Mouse (Mus musculus) G1E (cell line): ENCODE measurements around the gene Batf3. TPM values are rescaled to one million over a fixed set of nuclear protein-coding genes. Genes with fewer than 3 reads are reported as not detected.
A peak's percentile ranks its signal among the peaks of the same experiment; 100 is the strongest.

Experiments used
- ATAC-seq: 2 replicates; pipeline ENCODE4 v1.8.0; 2016; ENCODE audit warnings: mild to moderate bottlenecking; ENCODE audit not compliant: insufficient number of reproducible peaks, poor library complexity, low FRiP score, severe bottlenecking; ENCODE audit errors: extremely low read depth
- DNase-seq: peaks from one replicate; pipeline ENCODE4 v3.0.0; 2012; ENCODE audit warnings: low spot score
- H3K27me3 ChIP-seq: 2 replicates; pipeline ENCODE4 v1.6.1; 2012; ENCODE audit warnings: mild to moderate bottlenecking, low read length, inconsistent platforms; ENCODE audit not compliant: insufficient read depth
- H3K36me3 ChIP-seq: replicated peaks from 2 replicates; pipeline ENCODE3; 2012; ENCODE audit warnings: mild to moderate bottlenecking, inconsistent platforms
- H3K4me1 ChIP-seq: 2 replicates; pipeline ENCODE4 v1.6.1; 2012; ENCODE audit warnings: low read depth, low read length, inconsistent platforms, mixed read lengths; ENCODE audit not compliant: insufficient read depth
- H3K4me3 ChIP-seq: 2 replicates; pipeline ENCODE4 v1.5.1; 2012; ENCODE audit warnings: low read depth, mild to moderate bottlenecking, inconsistent platforms, low read length, moderate library complexity, mixed read lengths
- H3K9me3 ChIP-seq: replicated peaks from 2 replicates; pipeline ENCODE4 v1.6.1; 2012; ENCODE audit warnings: inconsistent platforms
- CTCF ChIP-seq: IDR thresholded peaks from 2 replicates; pipeline ENCODE4 v1.5.1; 2012; ENCODE audit warnings: low read depth, low read length, inconsistent platforms, mixed read lengths
- GATA1 ChIP-seq: IDR thresholded peaks from 2 replicates; pipeline ENCODE4 v1.6.1; 2012; ENCODE audit warnings: borderline replicate concordance, low read length, inconsistent platforms, mixed read lengths
- GATA2 ChIP-seq: IDR thresholded peaks from 2 replicates; pipeline ENCODE4 v1.6.1; 2012; ENCODE audit warnings: low read depth, low read length, inconsistent platforms, borderline replicate concordance
- POLR2AphosphoS5 ChIP-seq: IDR thresholded peaks from 2 replicates; pipeline ENCODE4 v1.6.1; 2012; ENCODE audit warnings: low read depth, low read length, inconsistent platforms; ENCODE audit not compliant: insufficient replicate concordance
- TAL1 ChIP-seq: conservative IDR thresholded peaks from 2 replicates; pipeline ENCODE4 v1.6.1; 2012; ENCODE audit warnings: low read depth, low read length, inconsistent platforms, mixed read lengths
- polyA plus RNA-seq: library from polyadenylated mRNA; stranded (reverse); fragments of >175 nt; gene quantifications from 2 replicates; pipeline ENCODE4 v1.2.3, GENCODE M21; 2012
- total RNA-seq, 2 experiments: library from RNA; stranded (forward) in 1 of 2; stranded (reverse) in 1 of 2; fragments of 200-1000 nt in 1 of 2; fragments of >200 nt in 1 of 2; fragmentation: Nextera tagmentation in 1 of 2; gene quantifications; 2 replicates each; pipeline ENCODE4 v1.2.3; 2014 to 2017

Gene Batf3
- total and polyA plus RNA-seq, 3 experiments = 0.09 to 0.11 TPM; not detected in 1

DNA sequence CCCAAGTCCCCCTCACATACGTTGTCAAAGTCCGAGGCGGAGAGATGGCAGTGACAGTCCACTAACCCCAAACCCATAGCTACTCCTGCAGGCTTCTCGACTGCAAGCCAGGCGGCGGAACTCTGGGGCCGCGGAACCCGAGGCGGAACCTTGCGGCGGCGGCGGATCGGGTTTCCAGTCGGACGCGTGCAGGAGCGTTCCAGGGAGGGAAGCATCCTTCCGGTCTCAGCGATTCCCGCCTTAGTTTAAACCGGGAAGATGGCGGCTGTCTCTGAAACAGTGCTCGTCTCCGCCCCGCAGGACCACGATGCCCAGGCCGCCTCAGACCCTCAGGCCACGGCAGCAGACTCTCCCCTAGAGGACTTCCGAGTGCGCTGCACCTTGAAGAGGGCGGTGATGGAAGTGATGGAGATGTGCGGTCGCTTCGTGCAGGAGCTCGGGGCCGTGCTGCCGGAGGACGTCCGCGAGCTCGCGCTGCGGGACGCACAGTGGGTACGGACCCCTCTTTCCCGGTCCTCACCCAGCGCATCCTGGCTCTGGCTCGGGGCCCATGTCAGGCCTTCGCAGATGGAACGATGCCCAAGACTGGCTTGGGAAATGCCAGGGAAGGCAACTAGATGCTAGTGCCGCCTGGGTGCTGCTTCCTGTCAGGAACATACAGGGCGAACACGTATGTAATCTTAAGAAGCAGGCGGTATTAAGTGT is 34.7 kb upstream of the Batf3 start, which contains the start of the genes Tatdn3 and Nsl1:
Tatdn3 (minus strand) TSS at position 152 of the 705 bp plus-strand sequence.
Nsl1 (plus strand) TSS at position 232 of the 705 bp plus-strand sequence.
- ATAC-seq (peak; percentile 81), DNase-seq (peak; percentile 60)
- TF ChIP-seq TAL1 = no peak
- Histone ChIP-seq H3K36me3 (peaks cover 51% of the 10 kb centered on the region), H3K4me3 (peak within 1 kb of the TSS; percentile 96), H3K4me1 (peaks cover 30% of the 10 kb centered on the region), H3K9me3 (no peaks in the 10 kb centered on the region), H3K27me3 (no peaks in the 10 kb centered on the region)

DNA sequence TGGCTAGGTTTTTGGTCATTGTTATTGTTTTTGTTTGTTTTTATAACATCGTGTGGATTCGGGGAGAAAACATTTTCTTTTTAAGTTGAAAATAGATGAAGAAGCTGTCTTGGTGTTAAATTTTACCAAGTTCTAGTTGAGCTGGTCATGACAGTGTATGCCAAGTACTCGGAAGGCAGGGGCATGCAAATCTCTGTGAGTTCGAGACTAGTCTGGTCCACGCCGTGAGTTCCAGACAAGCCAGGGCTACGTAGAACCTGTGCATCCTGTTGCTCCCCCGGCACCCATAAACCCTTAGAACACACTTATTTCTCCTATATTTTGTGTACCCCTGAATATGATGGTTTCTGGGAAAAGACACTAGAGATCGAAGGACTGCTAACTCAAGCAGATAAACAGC is 33.9 kb upstream of the Batf3 start:
- peak overlapping the region; percentile 96 for H3K4me3 ChIP-seq
- DNase-seq (no peak), ATAC-seq (no peak)
- no peaks in the 10 kb centered on the region for H3K9me3 ChIP-seq
- TF ChIP-seq CTCF (no peak), POLR2AphosphoS5 (no peak), GATA2 (no peak), GATA1 (no peak), TAL1 (no peak)
- no peaks in the 10 kb centered on the region for H3K27me3 ChIP-seq
- H3K4me1 ChIP-seq = peaks cover 30% of the 10 kb centered on the region
- H3K36me3 ChIP-seq = peaks cover 51% of the 10 kb centered on the region

DNA sequence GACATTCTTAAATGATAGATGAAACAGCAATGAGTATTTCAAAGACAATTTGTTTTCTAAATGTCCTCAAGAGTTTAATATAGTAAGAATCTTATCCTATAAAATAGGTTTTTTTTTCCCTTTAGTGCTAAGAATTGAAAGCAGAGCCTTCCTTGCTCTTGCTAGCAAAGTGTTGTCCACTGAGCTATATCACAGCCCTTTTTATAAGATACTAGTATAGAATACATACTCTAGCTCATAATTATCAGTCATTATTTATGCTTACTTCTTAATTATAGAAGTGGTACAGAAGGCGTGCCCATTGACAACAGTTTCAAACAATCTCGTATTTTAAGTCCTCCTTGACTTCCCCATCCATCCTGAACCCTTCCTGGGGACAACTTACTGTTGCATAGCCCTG is 33.1 kb upstream of the Batf3 start:
- no peaks in the 10 kb centered on the region for H3K27me3 ChIP-seq
- ATAC-seq (no peak), DNase-seq (no peak)
- no peak for TF ChIP-seq CTCF
- no peak for TF ChIP-seq TAL1
- no peak for TF ChIP-seq POLR2AphosphoS5
- TF ChIP-seq GATA1 = no peak
- no peak for TF ChIP-seq GATA2
- peaks cover 51% of the 10 kb centered on the region for H3K36me3 ChIP-seq
- H3K4me3 ChIP-seq = peak overlapping the region; percentile 13; the same call in 1 of the 2 replicates
- H3K4me1 ChIP-seq = peaks cover 34% of the 10 kb centered on the region
- no peaks in the 10 kb centered on the region for H3K9me3 ChIP-seq

DNA sequence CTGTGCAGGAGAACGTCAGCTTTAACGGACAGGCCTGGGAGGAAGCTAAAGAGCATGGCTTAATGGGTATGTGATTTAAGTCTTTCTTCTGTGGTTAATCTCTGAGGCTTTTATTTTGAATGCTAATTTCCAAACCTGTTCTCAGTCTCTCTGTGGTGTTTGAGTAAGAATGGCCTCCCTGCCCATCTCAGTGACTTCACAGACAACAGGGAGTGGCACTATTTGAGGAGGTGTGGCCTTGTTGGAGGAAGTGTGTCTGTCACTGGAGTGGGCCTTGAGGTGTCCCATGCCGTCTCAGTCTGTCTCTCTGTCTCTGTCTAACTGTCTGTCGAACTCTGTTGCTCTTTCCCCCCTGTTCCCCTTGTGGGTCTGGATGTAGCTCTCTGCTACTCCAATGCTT is 32.5 kb upstream of the Batf3 start:
- H3K36me3 ChIP-seq = peaks cover 56% of the 10 kb centered on the region
- no peak overlapping the region; the same call in 1 of the 2 replicates for H3K4me3 ChIP-seq
- no peak for DNase-seq

DNA sequence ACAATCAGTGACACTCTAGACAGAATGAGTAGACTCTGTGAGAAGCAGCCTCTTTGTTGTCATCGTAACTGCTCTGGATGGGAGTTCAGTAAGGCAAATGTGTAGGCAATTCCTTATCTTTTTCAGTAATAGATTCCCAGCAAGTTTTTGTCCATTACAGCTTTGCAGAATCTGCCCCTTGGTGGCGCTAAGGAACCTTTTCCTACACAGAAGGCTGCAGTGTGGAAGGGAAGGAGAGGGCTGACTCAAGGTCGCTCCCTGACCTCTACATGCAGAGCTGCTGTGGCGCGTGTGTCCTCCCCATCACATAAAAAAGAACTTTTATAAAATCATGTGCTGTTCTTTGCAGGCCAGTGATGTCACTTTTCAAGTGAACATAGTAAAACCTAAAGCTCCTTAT is 29.3 kb upstream of the Batf3 start:
- Histone ChIP-seq H3K4me1 (peaks cover 37% of the 10 kb centered on the region), H3K9me3 (no peaks in the 10 kb centered on the region), H3K36me3 (peaks cover 85% of the 10 kb centered on the region), H3K27me3 (no peaks in the 10 kb centered on the region), H3K4me3 (no peak overlapping the region)
- peak; percentile 32; the same call in 1 of the 2 replicates for ATAC-seq
- no peak for DNase-seq
- TF ChIP-seq TAL1 (no peak), POLR2AphosphoS5 (no peak), GATA1 (no peak), GATA2 (no peak), CTCF (no peak)

More for the DNA sequence above, 32.5 kb upstream of the Batf3 start:
- peaks cover 34% of the 10 kb centered on the region for H3K4me1 ChIP-seq
- no peak for TF ChIP-seq POLR2AphosphoS5
- TF ChIP-seq TAL1 = no peak
- TF ChIP-seq GATA2 = no peak
- no peak for TF ChIP-seq GATA1
- no peak for TF ChIP-seq CTCF
- ATAC-seq = peak; percentile 46
- H3K9me3 ChIP-seq = no peaks in the 10 kb centered on the region
- no peaks in the 10 kb centered on the region for H3K27me3 ChIP-seq

DNA sequence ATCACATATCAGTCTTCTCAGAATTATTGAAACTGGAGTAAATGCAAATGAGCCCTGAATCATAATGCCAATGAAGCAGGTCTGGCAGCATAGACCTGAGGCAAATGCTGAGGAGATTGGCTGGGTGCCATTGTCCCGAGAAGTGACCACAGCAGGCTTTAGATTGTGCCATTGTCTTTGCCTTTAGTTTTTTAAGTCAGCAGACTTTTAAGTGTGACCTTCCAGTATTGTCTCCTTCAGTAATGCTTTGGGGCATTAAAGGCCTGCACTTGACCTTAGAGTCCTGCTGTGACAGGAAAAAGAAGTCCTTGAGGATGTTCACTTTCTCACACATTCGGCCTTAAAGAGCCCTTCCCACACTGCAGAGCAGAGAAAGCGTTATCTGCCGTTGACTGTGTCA is 27.4 kb upstream of the Batf3 start:
- Histone ChIP-seq H3K4me1 (peaks cover 22% of the 10 kb centered on the region), H3K36me3 (peaks cover 97% of the 10 kb centered on the region)
- no peak for ATAC-seq

DNA sequence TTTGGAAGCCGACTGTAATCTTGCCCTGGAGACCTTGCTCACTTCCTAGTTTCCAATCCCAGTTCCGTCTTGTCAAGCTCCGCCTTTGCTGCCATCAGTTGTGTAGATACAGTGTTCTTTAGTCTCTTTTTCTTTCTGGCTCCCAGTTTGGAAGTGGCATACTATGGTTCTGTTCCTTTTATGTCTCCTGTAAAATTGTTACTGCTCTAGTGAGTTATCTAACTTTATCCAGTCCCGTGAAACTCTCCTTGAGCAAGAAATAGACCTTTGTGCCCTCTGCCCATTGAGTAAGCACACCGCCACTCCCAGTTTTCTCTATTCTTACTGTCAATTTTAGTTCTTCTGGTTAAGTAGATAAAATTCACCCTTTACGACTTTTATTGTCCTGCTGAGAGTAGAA is 26.0 kb upstream of the Batf3 start:
- no peak overlapping the region for H3K4me3 ChIP-seq
- H3K9me3 ChIP-seq = no peaks in the 10 kb centered on the region
- H3K4me1 ChIP-seq = peaks cover 20% of the 10 kb centered on the region
- ATAC-seq (no peak), DNase-seq (no peak)
- H3K36me3 ChIP-seq = peaks cover 96% of the 10 kb centered on the region
- H3K27me3 ChIP-seq = no peaks in the 10 kb centered on the region
- TF ChIP-seq CTCF (no peak), GATA1 (no peak), TAL1 (no peak), GATA2 (no peak), POLR2AphosphoS5 (no peak)

More for the DNA sequence above, 27.4 kb upstream of the Batf3 start:
- Histone ChIP-seq H3K9me3 (no peaks in the 10 kb centered on the region), H3K27me3 (no peaks in the 10 kb centered on the region), H3K4me3 (no peak overlapping the region)
- no peak for DNase-seq
- TF ChIP-seq POLR2AphosphoS5 (no peak), GATA1 (no peak), TAL1 (no peak), CTCF (no peak), GATA2 (no peak)
